Mouse (Mus musculus): Measurements from ENCODE around the gene Ntn5. TPM values are rescaled to one million over a fixed set of nuclear protein-coding genes. Genes with fewer than 3 reads are reported as not detected.

Gene Ntn5
- polyA plus RNA-seq, 1 experiment from 2014 or later = 0.41 TPM

DNA sequence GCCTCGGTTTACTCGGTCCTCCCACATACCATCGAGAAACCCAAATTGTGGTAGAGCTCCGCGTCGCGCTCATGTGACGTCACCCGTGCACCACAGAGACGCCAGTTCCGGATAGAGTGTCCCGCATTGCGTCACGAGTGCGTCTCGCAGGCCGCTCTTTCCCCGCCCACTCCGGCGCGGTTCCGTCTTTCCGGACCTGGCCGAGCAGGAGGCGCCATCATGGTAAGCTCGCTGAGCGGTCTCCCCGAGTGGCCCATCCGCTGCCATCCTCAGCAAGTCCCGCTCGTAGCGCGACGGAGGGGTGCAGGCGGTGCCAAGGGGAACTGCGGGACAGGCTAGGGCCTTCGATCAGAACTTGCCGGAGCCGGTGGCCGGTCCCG, 34.1 kb downstream of the Ntn5 start, which contains the start of gene Sphk2:
Sphk2 (minus strand) TSS at position 85 of the 380 bp plus-strand sequence.
- Histone ChIP-seq H3K9me3 (ENCODE audit: control insufficient read depth, low read length) (no peaks in the 10 kb centered on the region), H3K27me3 (ENCODE audit: control insufficient read depth, insufficient read depth, low read length) (no peaks in the 10 kb centered on the region), H3K4me2 (replicated peaks; ENCODE audit: low read depth) (peak within 1 kb of the TSS; percentile 91), H3K4me3 (ENCODE audit: low read depth, low read length) (peak within 1 kb of the TSS; percentile 79), H3K9ac (ENCODE audit: low read length) (peak within 1 kb of the TSS; percentile 89), H3K4me1 (replicated peaks; ENCODE audit: control insufficient read depth, insufficient read depth) (peaks cover 13% of the 10 kb centered on the region; the same call in 1 of the 2 replicates), H3K36me3 (ENCODE audit: control insufficient read depth, insufficient read depth, low read length) (peaks cover 17% of the 10 kb centered on the region; the same call in 1 of the 2 replicates), H3K27ac (replicated peaks) (peak within 1 kb of the TSS; percentile 95)
- ATAC-seq (ENCODE audit: low FRiP score, low TSS enrichment) = peak; percentile 45
- peak; percentile 98 for DNase-seq (ENCODE audit: low spot score)
- peak; percentile 28; the same call in 1 of the 2 replicates for TF ChIP-seq CTCF (IDR thresholded peaks at IDR 0.05; ENCODE audit: low read depth)
- peak; percentile 67 for TF ChIP-seq EP300 (optimal IDR thresholded peaks at IDR 0.05)
- under 1% methylated on average over 41 of the region's 41 CpGs for WGBS

GRCm38 (mm10) chr7:45718331-45718730, 34.5 kb downstream of the Ntn5 start:
- ATAC-seq (ENCODE audit: low FRiP score, low TSS enrichment) (no peak), DNase-seq (ENCODE audit: low spot score) (no peak)
- peak overlapping the region; percentile 79 for H3K4me3 ChIP-seq (ENCODE audit: low read depth, low read length)
- H3K27me3 ChIP-seq (ENCODE audit: control insufficient read depth, insufficient read depth, low read length) = no peaks in the 10 kb centered on the region
- H3K27ac ChIP-seq (replicated peaks) = peak overlapping the region; percentile 95
- peak overlapping the region; percentile 89 for H3K9ac ChIP-seq (ENCODE audit: low read length)
- no peaks in the 10 kb centered on the region for H3K9me3 ChIP-seq (ENCODE audit: control insufficient read depth, low read length)
- peaks cover 16% of the 10 kb centered on the region for H3K36me3 ChIP-seq (ENCODE audit: control insufficient read depth, insufficient read depth, low read length)
- WGBS = under 1% methylated on average over 20 of the region's 20 CpGs
- TF ChIP-seq EP300 (optimal IDR thresholded peaks at IDR 0.05) = no peak
- no peak for TF ChIP-seq CTCF (IDR thresholded peaks at IDR 0.05; ENCODE audit: low read depth)
- H3K4me2 ChIP-seq (replicated peaks; ENCODE audit: low read depth) = peak overlapping the region; percentile 86
- H3K4me1 ChIP-seq (replicated peaks; ENCODE audit: control insufficient read depth, insufficient read depth) = peaks cover 13% of the 10 kb centered on the region; the same call in 1 of the 2 replicates

GRCm38 (mm10) chr7:45719180-45719579, 35.4 kb downstream of the Ntn5 start:
- Histone ChIP-seq H3K27me3 (ENCODE audit: control insufficient read depth, insufficient read depth, low read length) (no peaks in the 10 kb centered on the region), H3K9me3 (ENCODE audit: control insufficient read depth, low read length) (no peaks in the 10 kb centered on the region), H3K9ac (ENCODE audit: low read length) (peak overlapping the region; percentile 89), H3K27ac (replicated peaks) (peak overlapping the region; percentile 95; the same call in 1 of the 2 replicates), H3K4me2 (replicated peaks; ENCODE audit: low read depth) (peak overlapping the region; percentile 86), H3K36me3 (ENCODE audit: control insufficient read depth, insufficient read depth, low read length) (peaks cover 19% of the 10 kb centered on the region), H3K4me3 (ENCODE audit: low read depth, low read length) (peak overlapping the region; percentile 79), H3K4me1 (replicated peaks; ENCODE audit: control insufficient read depth, insufficient read depth) (peaks cover 13% of the 10 kb centered on the region; the same call in 1 of the 2 replicates)
- DNase-seq (ENCODE audit: low spot score) = peak; percentile 16
- TF ChIP-seq CTCF (IDR thresholded peaks at IDR 0.05; ENCODE audit: low read depth) = no peak
- TF ChIP-seq EP300 (optimal IDR thresholded peaks at IDR 0.05) = no peak
- ATAC-seq (ENCODE audit: low FRiP score, low TSS enrichment) = no peak
- WGBS = 68% methylated on average over 10 of the region's 10 CpGs

DNA sequence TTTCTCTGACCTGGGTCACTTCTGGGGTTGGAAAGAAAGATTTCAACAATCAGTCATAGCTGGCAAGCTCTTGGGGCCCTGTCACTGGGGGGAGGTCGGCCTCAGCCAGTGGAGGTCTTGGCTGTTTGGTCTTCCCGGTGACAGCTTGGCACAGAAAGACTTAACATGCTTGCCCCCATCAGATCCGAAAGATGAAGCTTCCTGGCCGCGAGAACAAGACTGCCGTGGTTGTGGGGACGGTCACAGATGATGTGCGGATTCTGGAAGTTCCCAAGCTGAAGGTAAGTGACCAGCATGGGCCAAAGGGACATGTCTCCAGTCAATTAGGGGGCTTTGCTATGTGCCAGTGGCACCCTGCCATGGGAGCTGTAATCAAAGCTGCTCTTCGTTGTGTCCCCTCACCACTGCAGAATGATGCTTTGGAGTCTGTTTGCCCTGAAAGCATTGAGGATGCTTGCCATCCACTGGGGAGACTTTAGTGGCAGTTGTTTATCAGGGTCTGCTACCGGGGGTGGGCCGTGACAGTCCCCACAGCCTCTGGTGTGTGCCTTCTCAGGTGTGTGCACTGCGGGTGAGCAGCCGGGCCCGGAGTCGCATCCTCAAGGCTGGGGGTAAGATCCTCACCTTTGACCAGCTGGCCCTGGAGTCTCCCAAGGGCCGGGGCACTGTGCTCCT, 36.1 kb downstream of the Ntn5 start:
- TF ChIP-seq CTCF (IDR thresholded peaks at IDR 0.05; ENCODE audit: low read depth) (no peak), EP300 (optimal IDR thresholded peaks at IDR 0.05) (no peak)
- Histone ChIP-seq H3K4me3 (ENCODE audit: low read depth, low read length) (0 out of 2 replicates have a peak overlapping the region, but pooled peaks have one; percentile 79), H3K9me3 (ENCODE audit: control insufficient read depth, low read length) (no peaks in the 10 kb centered on the region), H3K27me3 (ENCODE audit: control insufficient read depth, insufficient read depth, low read length) (no peaks in the 10 kb centered on the region), H3K27ac (replicated peaks) (peak overlapping the region; percentile 24; the same call in 1 of the 2 replicates), H3K36me3 (ENCODE audit: control insufficient read depth, insufficient read depth, low read length) (peaks cover 22% of the 10 kb centered on the region), H3K4me1 (replicated peaks; ENCODE audit: control insufficient read depth, insufficient read depth) (peaks cover 13% of the 10 kb centered on the region; the same call in 1 of the 2 replicates), H3K9ac (ENCODE audit: low read length) (no peak overlapping the region), H3K4me2 (replicated peaks; ENCODE audit: low read depth) (peak overlapping the region; percentile 86)
- DNase-seq (ENCODE audit: low spot score) = no peak
- WGBS = 84% methylated on average over 15 of the region's 16 CpGs
- ATAC-seq (ENCODE audit: low FRiP score, low TSS enrichment) = no peak

- peak; percentile 52 for TF ChIP-seq CTCF (IDR thresholded peaks at IDR 0.05; ENCODE audit: low read depth)
- no peak for TF ChIP-seq EP300 (optimal IDR thresholded peaks at IDR 0.05)
- peak within 1 kb of the TSS; percentile 78 for H3K27ac ChIP-seq (replicated peaks)
- H3K4me3 ChIP-seq (ENCODE audit: low read depth, low read length) = peak within 1 kb of the TSS; percentile 27
- 54% methylated on average over 13 of the region's 14 CpGs for WGBS
- H3K9ac ChIP-seq (ENCODE audit: low read length) = peak within 1 kb of the TSS; percentile 59
- ATAC-seq (ENCODE audit: low FRiP score, low TSS enrichment) (peak; percentile 83), DNase-seq (ENCODE audit: low spot score) (peak; percentile 91)
- H3K9me3 ChIP-seq (ENCODE audit: control insufficient read depth, low read length) = no peaks in the 10 kb centered on the region
- peaks cover 22% of the 10 kb centered on the region for H3K36me3 ChIP-seq (ENCODE audit: control insufficient read depth, insufficient read depth, low read length)
- H3K4me2 ChIP-seq (replicated peaks; ENCODE audit: low read depth) = peak within 1 kb of the TSS; percentile 86
- H3K4me1 ChIP-seq (replicated peaks; ENCODE audit: control insufficient read depth, insufficient read depth) = peaks cover 11% of the 10 kb centered on the region; the same call in 1 of the 2 replicates
- no peaks in the 10 kb centered on the region for H3K27me3 ChIP-seq (ENCODE audit: control insufficient read depth, insufficient read depth, low read length)
These were observed 36.8 kb downstream of the Ntn5 start, which contains the start of gene Fam83e for GRCm38 (mm10) chr7:45720413-45721233. Fam83e (plus strand) TSS chr7:45721212.

All from stomach, postnatal 0 days (tissue).